Mouse (Mus musculus) CH12.LX (cell line): ENCODE results near the gene Kcnj9. TPM values are rescaled to one million over a fixed set of nuclear protein-coding genes. Genes with fewer than 3 reads are reported as not detected.

ENCODE experiments used
- DNase-seq: peaks from one replicate; pipeline ENCODE4 v3.0.0-alpha.2; 2013; ENCODE audit errors: extremely low read depth
- H3K27ac ChIP-seq: 2 replicates; pipeline ENCODE4 v1.5.1; 2012; ENCODE audit warnings: low read depth, mild to moderate bottlenecking, control low read depth, moderate library complexity; ENCODE audit not compliant: insufficient read depth
- H3K27me3 ChIP-seq: replicated peaks from 2 replicates; pipeline ENCODE3; 2012; ENCODE audit warnings: inconsistent platforms
- H3K36me3 ChIP-seq, 2 experiments: replicated peaks in 1 of 2; 2 replicates each; pipeline versions ENCODE3 to v1.6.1; 2012; ENCODE audit warnings: inconsistent platforms in 1 of 2, low read length in 1 of 2, mild to moderate bottlenecking in 1 of 2, mixed read lengths in 1 of 2, moderate library complexity in 1 of 2; ENCODE audit not compliant: control insufficient read depth in 1 of 2, insufficient read depth in 1 of 2
- H3K4me1 ChIP-seq, 2 experiments: 2 replicates each; pipeline ENCODE4 v1.6.1; 2012; ENCODE audit warnings: inconsistent platforms in 1 of 2, moderate library complexity in 1 of 2; ENCODE audit not compliant: insufficient read depth in 2 of 2, control insufficient read depth in 1 of 2
- H3K4me2 ChIP-seq: 2 replicates; pipeline ENCODE4 v1.6.1; 2012; ENCODE audit warnings: low read depth, mild to moderate bottlenecking, control low read depth; ENCODE audit not compliant: poor library complexity, insufficient read depth, severe bottlenecking
- H3K4me3 ChIP-seq, 3 experiments: fragments of 150-350 bp in 1 of 3; sonication (generic) in 1 of 3; replicated peaks in 1 of 3; 2 replicates each; pipeline versions ENCODE3 to v1.5.1; 2011 to 2012; ENCODE audit warnings: low read depth in 2 of 3, low read length in 2 of 3, mild to moderate bottlenecking in 2 of 3, moderate library complexity in 2 of 3, control low read depth in 1 of 3, improper control_type of control experiment in 1 of 3, inconsistent platforms in 1 of 3, mixed read lengths in 1 of 3; ENCODE audit not compliant: poor library complexity in 1 of 3
- H3K79me2 ChIP-seq: replicated peaks from 2 replicates; pipeline ENCODE4 v1.6.1; 2012; ENCODE audit warnings: mild to moderate bottlenecking, moderate library complexity; ENCODE audit not compliant: control insufficient read depth, poor library complexity, insufficient read depth, severe bottlenecking; ENCODE audit errors: extremely low read depth
- H3K9ac ChIP-seq: 2 replicates; pipeline ENCODE4 v1.6.1; 2012; ENCODE audit warnings: low read depth, mild to moderate bottlenecking, control low read depth, moderate library complexity; ENCODE audit not compliant: insufficient read depth
- H3K9me3 ChIP-seq: replicated peaks from 2 replicates; pipeline ENCODE3; 2012; ENCODE audit warnings: low read length, inconsistent platforms, mixed read lengths
- BHLHE40 ChIP-seq: IDR thresholded peaks from 2 replicates; pipeline ENCODE4 v1.6.1; 2011; ENCODE audit warnings: mild to moderate bottlenecking, low read depth, low read length, improper control_type of control experiment
- CHD1 ChIP-seq: IDR thresholded peaks from 2 replicates; pipeline ENCODE4 v1.6.1; 2012; ENCODE audit warnings: low read depth, low read length, improper control_type of control experiment, inconsistent platforms
- CHD2 ChIP-seq: IDR thresholded peaks from 2 replicates; pipeline ENCODE4 v1.6.1; 2011; ENCODE audit warnings: low read length, improper control_type of control experiment
- CTCF ChIP-seq, 2 experiments: IDR thresholded peaks in 1 of 2; conservative IDR thresholded peaks in 1 of 2; 2 replicates each; pipeline ENCODE4 v1.5.1; 2011 to 2012; ENCODE audit warnings: low read depth in 2 of 2, low read length in 2 of 2, improper control_type of control experiment in 1 of 2, inconsistent platforms in 1 of 2, mild to moderate bottlenecking in 1 of 2, moderate library complexity in 1 of 2
- E2F4 ChIP-seq: IDR thresholded peaks from 2 replicates; pipeline ENCODE4 v1.6.1; 2011; ENCODE audit warnings: low read depth, low read length, improper control_type of control experiment; ENCODE audit not compliant: insufficient replicate concordance
- ELF1 ChIP-seq: IDR thresholded peaks from 2 replicates; pipeline ENCODE4 v1.6.1; 2014; ENCODE audit warnings: low read depth, mild to moderate bottlenecking, inconsistent platforms, low read length, improper control_type of control experiment
- EP300 ChIP-seq: IDR thresholded peaks from 2 replicates; pipeline ENCODE4 v1.6.1; 2011; ENCODE audit warnings: low read length, improper control_type of control experiment
- ETS1 ChIP-seq: conservative IDR thresholded peaks from 2 replicates; pipeline ENCODE4 v1.6.1; 2012; ENCODE audit warnings: low read depth, mild to moderate bottlenecking, inconsistent platforms, low read length, improper control_type of control experiment, moderate library complexity
- GABPA ChIP-seq: IDR thresholded peaks from 2 replicates; pipeline ENCODE4 v1.6.1; 2012; ENCODE audit warnings: low read depth, low read length, improper control_type of control experiment, inconsistent platforms; ENCODE audit not compliant: insufficient replicate concordance
- HCFC1 ChIP-seq: IDR thresholded peaks from 2 replicates; pipeline ENCODE4 v1.6.1; 2012; ENCODE audit warnings: low read depth, mild to moderate bottlenecking, inconsistent platforms, low read length, improper control_type of control experiment
- IRF4 ChIP-seq: IDR thresholded peaks from 2 replicates; pipeline ENCODE4 v1.6.1; 2014; ENCODE audit warnings: low read depth, mild to moderate bottlenecking, inconsistent platforms, low read length, improper control_type of control experiment
- JUND ChIP-seq: conservative IDR thresholded peaks from 2 replicates; pipeline ENCODE4 v1.6.1; 2011; ENCODE audit warnings: low read depth, low read length, improper control_type of control experiment
- MXI1 ChIP-seq: IDR thresholded peaks from 2 replicates; pipeline ENCODE4 v1.6.1; 2011; ENCODE audit warnings: mild to moderate bottlenecking, low read depth, low read length, improper control_type of control experiment
- MYC ChIP-seq: IDR thresholded peaks from 2 replicates; pipeline ENCODE4 v1.6.1; 2011; ENCODE audit warnings: low read depth, mild to moderate bottlenecking, improper control_type of control experiment, low read length
- NELFE ChIP-seq: IDR thresholded peaks from 2 replicates; pipeline ENCODE4 v1.6.1; 2011; ENCODE audit warnings: low read depth, low read length, improper control_type of control experiment
- RAD21 ChIP-seq: IDR thresholded peaks from 2 replicates; pipeline ENCODE4 v1.6.1; 2011; ENCODE audit warnings: low read depth, mild to moderate bottlenecking, low read length, improper control_type of control experiment, moderate library complexity
- RCOR1 ChIP-seq: conservative IDR thresholded peaks from 2 replicates; pipeline ENCODE4 v1.6.1; 2012; ENCODE audit warnings: low read depth, mild to moderate bottlenecking, inconsistent platforms, low read length, improper control_type of control experiment
- SMC3 ChIP-seq: IDR thresholded peaks from 2 replicates; pipeline ENCODE4 v1.6.1; 2011; ENCODE audit warnings: low read depth, low read length, improper control_type of control experiment
- TBP ChIP-seq: conservative IDR thresholded peaks from 2 replicates; pipeline ENCODE4 v1.6.1; 2011; ENCODE audit warnings: low read depth, low read length, improper control_type of control experiment
- TCF12 ChIP-seq: IDR thresholded peaks from 2 replicates; pipeline ENCODE4 v1.6.1; 2014; ENCODE audit warnings: low read depth, mild to moderate bottlenecking, inconsistent platforms, low read length, improper control_type of control experiment
- UBTF ChIP-seq: IDR thresholded peaks from 2 replicates; pipeline ENCODE4 v1.6.1; 2012; ENCODE audit warnings: low read depth, mild to moderate bottlenecking, inconsistent platforms, low read length, improper control_type of control experiment, moderate library complexity
- USF1 ChIP-seq: IDR thresholded peaks from 2 replicates; pipeline ENCODE4 v1.6.1; 2014; ENCODE audit warnings: low read depth, mild to moderate bottlenecking, inconsistent platforms, low read length, improper control_type of control experiment
- USF2 ChIP-seq: conservative IDR thresholded peaks from 2 replicates; pipeline ENCODE4 v1.6.1; 2011; ENCODE audit warnings: low read depth, low read length, improper control_type of control experiment
- ZKSCAN1 ChIP-seq: IDR thresholded peaks from 2 replicates; pipeline ENCODE4 v1.6.1; 2012; ENCODE audit warnings: low read depth, inconsistent platforms, low read length, improper control_type of control experiment, borderline replicate concordance
- ZNF384 ChIP-seq: IDR thresholded peaks from 2 replicates; pipeline ENCODE4 v1.6.1; 2012; ENCODE audit warnings: low read depth, low read length, improper control_type of control experiment, inconsistent platforms
- dilution Hi-C: fragments of 300-500 bp; cut with MboI; formaldehyde crosslinking; loops from 2 replicates; pipeline ENCODE4 v1.14.3; 2020; ENCODE audit warnings: low sequenced_read_pairs; ENCODE audit not compliant: extremely low pct_unique_long_range_greater_than_20kb, extremely low pct_ligation_motif_present
- in situ Hi-C: fragments of 300-500 bp; cut with MboI; formaldehyde crosslinking; loops from 3 replicates; pipeline ENCODE4 v1.14.3; 2019; ENCODE audit warnings: low sequenced_read_pairs, low pct_ligation_motif_present, low pct_unique_long_range_greater_than_20kb, mixed read lengths
- polyA plus RNA-seq: library from polyadenylated mRNA; unstranded; fragments of >175 nt; gene quantifications from 2 replicates; pipeline ENCODE4 v1.2.1, GENCODE M21; 2012; ENCODE audit warnings: low read depth; ENCODE audit not compliant: insufficient read length
- total RNA-seq, 2 experiments: library from RNA; depleted of rRNA; stranded (reverse); fragments of 300-350 nt in 1 of 2; fragments of >200 nt in 1 of 2; gene quantifications; 2 replicates each; pipeline ENCODE4 v1.2.3; 2012 to 2014

Gene Kcnj9
- total and polyA plus RNA-seq, 3 experiments, result 0.04 to 0.10 TPM; not detected in 1

- TF ChIP-seq IRF4, result peak; percentile 72; the same call in 1 of the 2 replicates
- no peak for TF ChIP-seq ZKSCAN1
- TF ChIP-seq CHD2, result peak; percentile 93
- no peak for TF ChIP-seq USF1
- TF ChIP-seq MXI1, result peak; percentile 92
- peak; percentile 28; the same call in 1 of the 2 replicates for TF ChIP-seq GABPA
- peak; percentile 65; the same call in 1 of the 2 replicates for TF ChIP-seq NELFE
- 0 out of 2 replicates have a peak, but pooled peaks have one; percentile 28 for TF ChIP-seq ELF1
- no peak for TF ChIP-seq E2F4
- peak; percentile 100 for TF ChIP-seq MYC
- no peak for TF ChIP-seq CHD1
- peak; percentile 72; the same call in 1 of the 2 replicates for TF ChIP-seq TCF12
- TF ChIP-seq RAD21, result peak; percentile 94
- no peak; the same call in none of the 2 replicates for TF ChIP-seq EP300
- peak; percentile 93 to 99 for TF ChIP-seq CTCF (conservative IDR thresholded peaks at IDR 0.05 in 1 of 2, IDR thresholded peaks at IDR 0.05 in 1 of 2; ENCODE audit: low read depth in 2 of 2, low read length in 2 of 2)
Observed at GRCm38 (mm10) chr1:172309699-172310398, 19.3 kb downstream of the Kcnj9 start (continued).

GRCm38 (mm10) chr1:172308409-172308808 lies 20.7 kb downstream of the Kcnj9 start:
- in situ Hi-C loops, result loop anchor here (25.0 kb wide), 2 partner anchors 271 to 496 kb away; partner anchors contain the start of gene Vangl2
- H3K9me3 ChIP-seq, result no peaks in the 10 kb centered on the region
- TF ChIP-seq CHD2 (no peak), RAD21 (no peak), UBTF (no peak), CTCF (conservative IDR thresholded peaks at IDR 0.05 in 1 of 2, IDR thresholded peaks at IDR 0.05 in 1 of 2; ENCODE audit: low read depth in 2 of 2, low read length in 2 of 2) (no peak), RCOR1 (no peak), ELF1 (no peak), HCFC1 (no peak), SMC3 (no peak), BHLHE40 (no peak), ZKSCAN1 (no peak), USF2 (no peak), ZNF384 (no peak), IRF4 (no peak), JUND (no peak), GABPA (no peak), ETS1 (no peak), MXI1 (no peak), TBP (no peak)
- TF ChIP-seq, all 38 proteins: peak for 0
- Histone ChIP-seq H3K79me2 (no peaks in the 10 kb centered on the region), H3K4me1 (peaks cover 23 to 65% of the 10 kb centered on the region in 2 experiments), H3K27ac (no peak overlapping the region), H3K27me3 (no peaks in the 10 kb centered on the region), H3K36me3 (no peaks in the 10 kb centered on the region), H3K4me2 (no peak overlapping the region), H3K4me3 (no peak overlapping the region), H3K9ac (no peak overlapping the region)
- dilution Hi-C loops, result no loop called here
- no peak for DNase-seq
